Mouse (Mus musculus) thymus, postnatal 4 days (tissue): ENCODE data around the gene Dhodh.

Experiments
- DNase-seq: peaks from one replicate; pipeline ENCODE4 v3.0.0; 2021

The Dhodh gene

GRCm38 (mm10) chr8:109584830-109585229 lies 23.6 kb downstream of the Dhodh start:
- DNase-seq: no peak

- no peak for DNase-seq
Observed at GRCm38 (mm10) chr8:109584293-109584692, 24.2 kb downstream of the Dhodh start.

DNA sequence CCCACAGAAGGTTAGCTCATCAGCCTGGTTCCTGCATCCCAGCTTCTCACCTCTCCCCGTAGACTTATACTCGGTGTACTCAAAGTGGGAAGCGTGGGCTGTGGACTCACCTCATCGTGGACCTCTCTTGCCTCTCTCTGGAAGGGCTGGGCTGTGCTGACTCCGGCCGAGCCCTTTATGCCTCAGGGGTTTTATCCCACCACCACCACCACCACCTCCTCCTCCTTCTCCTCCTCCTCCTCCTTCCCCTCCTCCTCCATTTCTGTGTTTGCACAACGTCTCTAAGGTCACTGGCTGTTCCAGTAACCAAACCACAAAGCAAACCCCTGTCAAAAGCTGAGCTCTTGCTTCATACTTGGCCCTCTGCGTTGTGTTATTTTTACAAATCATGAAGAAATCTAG lies 29.6 kb downstream of the Dhodh start, which contains the start of gene Hp:
TSS of gene Hp (minus strand) at position 273 of the 402 bp plus-strand sequence.
- no peak for DNase-seq

- DNase-seq: no peak
Observed at GRCm38 (mm10) chr8:109576311-109576710, 32.2 kb downstream of the Dhodh start.

DNA sequence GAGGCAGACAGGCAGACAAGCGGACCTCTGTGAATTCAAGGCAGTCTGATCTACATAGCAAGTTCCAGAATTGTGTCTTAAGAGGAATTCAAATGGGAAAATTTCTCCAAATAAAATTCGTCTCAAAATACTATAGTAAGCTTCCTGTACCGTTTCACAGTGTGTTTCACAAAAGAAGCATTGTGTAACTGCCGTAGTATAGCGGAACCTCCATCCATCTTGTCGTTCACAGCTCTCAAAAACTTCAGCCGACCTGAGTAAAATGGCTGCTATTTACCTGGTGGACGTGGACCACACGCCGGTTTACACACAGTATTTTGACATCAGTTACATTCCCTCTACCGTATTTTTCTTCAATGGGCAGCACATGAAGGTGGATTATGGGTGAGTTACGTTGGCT lies 37.3 kb downstream of the Dhodh start:
- DNase-seq: no peak

- peak; percentile 97 for DNase-seq
Observed at GRCm38 (mm10) chr8:109565498-109566333, 42.8 kb downstream of the Dhodh start, which contains the start of the genes Dhx38 and Txnl4b. Gene Dhx38 (minus strand): TSS chr8:109565861. Gene Txnl4b (plus strand): TSS chr8:109565892.

DNA sequence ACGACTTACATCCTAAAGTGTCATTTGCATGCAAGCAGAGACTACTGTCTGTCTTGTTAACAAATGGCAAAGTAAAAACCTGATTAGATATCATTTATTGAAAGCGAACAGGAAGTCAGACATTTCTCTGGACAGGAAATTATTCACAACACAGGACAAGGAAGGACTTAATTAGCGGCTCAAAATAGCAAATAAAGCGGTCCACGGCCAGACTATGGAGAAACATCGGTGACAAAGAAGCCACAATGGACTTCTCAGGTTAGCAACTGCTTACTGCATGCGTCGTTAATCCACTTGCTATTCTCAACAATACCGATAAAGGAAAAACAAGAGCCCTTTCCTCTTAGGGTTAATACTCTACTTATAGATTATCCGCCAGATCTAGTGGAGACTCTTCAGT lies 43.7 kb downstream of the Dhodh start:
- DNase-seq: no peak

DNA sequence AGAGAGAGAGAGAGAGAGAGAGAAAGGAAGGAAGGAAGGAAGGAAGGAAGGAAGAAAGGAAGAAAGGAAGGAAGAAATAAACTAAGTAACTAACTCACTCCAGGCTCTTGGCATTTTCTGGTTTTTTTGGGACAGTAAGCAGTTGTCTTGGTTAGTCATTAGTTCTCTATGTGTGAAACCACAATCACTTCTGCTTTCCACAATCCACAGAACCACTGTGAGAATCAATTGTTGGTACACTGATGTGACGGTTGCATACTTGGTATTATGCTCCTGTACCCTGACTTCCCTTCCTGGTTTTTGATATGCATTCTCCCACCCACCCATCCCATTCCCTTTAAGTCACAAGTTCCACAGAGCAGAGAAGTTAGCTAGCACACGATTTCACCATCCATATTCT lies 44.6 kb downstream of the Dhodh start:
- no peak for DNase-seq

DNA sequence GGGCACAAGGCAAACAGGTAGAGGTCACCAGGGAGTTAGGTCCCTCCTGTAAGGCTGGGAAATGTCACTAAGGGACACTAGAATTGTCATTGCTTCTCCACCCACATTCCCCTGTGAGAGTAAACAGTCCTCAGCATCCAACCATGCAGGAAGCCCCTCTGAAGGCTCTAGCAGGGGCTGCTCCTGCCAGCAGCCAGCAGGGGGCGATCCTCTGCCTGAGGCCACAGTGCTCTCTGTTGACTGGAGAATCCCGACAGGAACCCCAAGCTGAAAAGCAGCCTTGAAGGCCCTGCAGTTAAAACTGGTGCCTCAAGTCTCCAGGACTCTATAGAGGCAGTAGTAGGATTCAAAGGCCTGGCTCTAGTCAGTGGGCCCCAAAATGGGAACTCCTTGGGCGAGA lies 56.8 kb downstream of the Dhodh start:
- peak; percentile 72 for DNase-seq

DNA sequence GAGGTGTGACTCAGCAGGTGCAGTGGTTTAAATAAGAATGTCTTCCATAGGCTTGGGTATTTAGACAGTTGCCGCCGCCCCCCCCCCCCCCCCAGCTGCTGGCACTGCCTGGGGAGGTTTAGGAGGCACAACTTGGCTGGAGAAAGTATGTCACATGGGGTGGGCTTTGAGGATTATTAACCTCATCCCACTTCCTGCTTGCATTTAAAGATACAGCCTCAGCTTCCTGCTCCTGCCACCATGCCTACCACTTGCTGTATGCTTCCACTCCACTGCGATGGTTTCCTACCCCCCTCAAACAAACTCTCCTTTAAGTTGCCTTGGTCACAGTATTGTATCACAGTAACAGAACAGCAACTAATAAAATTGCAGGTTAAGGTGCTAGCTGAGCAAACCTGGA lies 64.4 kb downstream of the Dhodh start:
- no peak for DNase-seq

DNA sequence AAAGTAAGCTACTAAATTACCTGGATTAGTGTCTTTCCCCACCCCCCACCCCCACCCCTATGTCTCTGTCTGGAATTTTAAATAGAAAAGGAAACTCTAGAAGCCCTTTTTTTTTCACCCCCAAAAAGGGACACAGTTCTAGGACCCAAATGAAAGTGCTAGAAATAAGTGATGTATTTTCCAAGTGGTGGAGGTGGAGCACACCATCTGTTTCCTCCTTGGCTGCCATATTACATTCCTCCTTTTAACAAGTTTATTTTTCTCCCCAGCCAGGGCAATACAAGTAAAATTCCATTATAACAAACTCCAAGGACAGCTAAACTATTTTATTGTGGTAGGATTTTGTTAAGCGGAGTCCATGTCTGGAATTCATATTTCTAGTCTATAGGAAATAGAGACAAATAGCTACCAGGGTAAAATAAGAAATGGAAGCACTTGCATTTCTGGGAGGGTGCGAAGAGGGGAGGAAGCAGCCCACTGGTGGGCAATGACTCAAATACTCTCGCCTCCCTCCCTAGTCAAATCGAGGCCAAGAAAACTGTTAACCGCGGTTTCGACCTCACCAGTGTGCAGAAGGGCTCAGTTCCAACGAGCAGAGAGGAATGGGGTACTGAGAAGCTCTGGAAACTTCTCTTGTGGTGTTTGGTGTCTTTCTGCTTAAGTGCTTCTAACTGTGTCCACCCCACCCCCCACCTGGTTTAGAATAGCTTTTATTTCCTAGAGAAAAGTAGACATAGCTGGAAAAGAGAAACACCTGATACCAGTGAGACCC lies 65.5 kb downstream of the Dhodh start:
- no peak for DNase-seq

DNA sequence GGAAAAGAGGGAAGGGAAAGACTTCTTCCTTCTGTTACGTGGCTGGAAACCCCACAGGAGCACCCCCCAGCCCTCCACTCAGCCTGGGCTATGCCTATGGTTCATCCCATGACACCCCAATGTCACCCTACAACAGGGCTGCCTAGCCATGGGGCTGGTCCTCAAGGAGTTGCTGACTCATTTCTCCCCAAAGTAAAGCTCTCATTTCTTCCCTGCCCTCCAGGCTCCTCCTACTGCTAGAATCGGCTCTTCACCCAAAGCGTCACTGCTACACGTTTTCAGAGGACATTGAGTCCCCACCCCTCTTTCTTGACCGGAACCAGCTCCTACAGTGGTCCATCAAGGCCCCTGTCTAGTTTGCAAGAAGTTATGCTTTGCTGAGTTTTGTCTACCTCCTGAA lies 66.3 kb downstream of the Dhodh start:
- no peak for DNase-seq
